Mouse (Mus musculus): ENCODE measurements around the gene Ubac2.

The Ubac2 gene

GRCm38 (mm10) chr14:121983009-121983933, 104.9 kb downstream of the Ubac2 start:
- DNase-seq, result peak; percentile 40 to 46

GRCm38 (mm10) chr14:121985477-121985876, 107.1 kb downstream of the Ubac2 start:
- DNase-seq, result no peak

GRCm38 (mm10) chr14:121986028-121986427, 107.6 kb downstream of the Ubac2 start:
- no peak for DNase-seq

GRCm38 (mm10) chr14:121987287-121987686, 108.9 kb downstream of the Ubac2 start:
- DNase-seq, result no peak

- DNase-seq, result no peak
Observed at GRCm38 (mm10) chr14:121987691-121988090, 109.3 kb downstream of the Ubac2 start.

GRCm38 (mm10) chr14:121989331-121989730, 110.9 kb downstream of the Ubac2 start:
- DNase-seq, result peak; percentile 24 to 48

- DNase-seq, result no peak
Observed at GRCm38 (mm10) chr14:121989869-121990268, 111.4 kb downstream of the Ubac2 start.

GRCm38 (mm10) chr14:121990897-121991296, 112.5 kb downstream of the Ubac2 start:
- no peak for DNase-seq

- no peak for DNase-seq
Observed at GRCm38 (mm10) chr14:121991921-121992320, 113.5 kb downstream of the Ubac2 start.

- DNase-seq, result no peak
Observed at GRCm38 (mm10) chr14:121992395-121993280, 114.2 kb downstream of the Ubac2 start.

GRCm38 (mm10) chr14:121993616-121994015, 115.2 kb downstream of the Ubac2 start:
- no peak for DNase-seq

GRCm38 (mm10) chr14:121994171-121994700, 115.8 kb downstream of the Ubac2 start:
- DNase-seq, result no peak

GRCm38 (mm10) chr14:121994846-121995556, 116.6 kb downstream of the Ubac2 start:
- no peak for DNase-seq

GRCm38 (mm10) chr14:121995557-121995870, 117.1 kb downstream of the Ubac2 start:
- no peak for DNase-seq

GRCm38 (mm10) chr14:121996786-121997185, 118.4 kb downstream of the Ubac2 start:
- peak; percentile 92 for DNase-seq

GRCm38 (mm10) chr14:121999455-121999854, 121.0 kb downstream of the Ubac2 start:
- peak in 1 of 2 experiments; percentile 28 for DNase-seq

- DNase-seq, result peak in 1 of 2 experiments; percentile 11
Observed at GRCm38 (mm10) chr14:122000346-122001105, 122.1 kb downstream of the Ubac2 start.

- no peak for DNase-seq
Observed at GRCm38 (mm10) chr14:122002224-122002623, 123.8 kb downstream of the Ubac2 start.

- DNase-seq, result no peak
Observed at GRCm38 (mm10) chr14:122003812-122004211, 125.4 kb downstream of the Ubac2 start.

- DNase-seq, result no peak
Observed at GRCm38 (mm10) chr14:122008261-122008660, 129.8 kb downstream of the Ubac2 start.

GRCm38 (mm10) chr14:122009502-122009901, 131.1 kb downstream of the Ubac2 start:
- DNase-seq, result no peak

- no peak for DNase-seq
Observed at GRCm38 (mm10) chr14:122010301-122010700, 131.9 kb downstream of the Ubac2 start.
